Mouse (Mus musculus) monocyte, adult 2 months (primary cell): ENCODE data around the gene Ets1.

ENCODE experiments used
- DNase-seq, 2 experiments: peaks; one replicate each; pipeline ENCODE4 v3.0.0; 2022; ENCODE audit warnings: low spot score in 2 of 2, low read depth in 1 of 2

Ets1 gene

GRCm38 (mm10) chr9:32710987-32711652 lies 75.1 kb downstream of the Ets1 start:
- DNase-seq: no peak

DNA sequence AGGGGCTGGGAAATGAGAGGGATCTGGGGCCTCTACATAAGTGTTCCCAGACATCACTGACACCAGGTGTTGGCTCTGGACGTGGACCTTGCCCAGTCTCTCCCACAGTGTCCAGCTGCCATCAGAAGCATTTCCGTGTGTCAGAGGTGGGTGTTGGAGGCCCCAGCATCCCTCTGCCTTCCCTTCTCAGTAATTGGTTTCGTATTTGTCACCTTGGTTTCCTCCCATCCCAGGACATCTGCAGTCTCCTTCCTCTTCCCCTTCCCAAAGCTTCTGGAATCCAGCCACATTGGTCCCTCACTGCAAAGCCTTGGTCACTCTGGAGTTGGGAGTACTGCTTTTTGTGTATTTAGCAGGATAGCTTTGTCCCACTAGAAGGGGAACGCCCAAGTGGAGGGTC lies 75.7 kb downstream of the Ets1 start:
- DNase-seq: no peak

DNA sequence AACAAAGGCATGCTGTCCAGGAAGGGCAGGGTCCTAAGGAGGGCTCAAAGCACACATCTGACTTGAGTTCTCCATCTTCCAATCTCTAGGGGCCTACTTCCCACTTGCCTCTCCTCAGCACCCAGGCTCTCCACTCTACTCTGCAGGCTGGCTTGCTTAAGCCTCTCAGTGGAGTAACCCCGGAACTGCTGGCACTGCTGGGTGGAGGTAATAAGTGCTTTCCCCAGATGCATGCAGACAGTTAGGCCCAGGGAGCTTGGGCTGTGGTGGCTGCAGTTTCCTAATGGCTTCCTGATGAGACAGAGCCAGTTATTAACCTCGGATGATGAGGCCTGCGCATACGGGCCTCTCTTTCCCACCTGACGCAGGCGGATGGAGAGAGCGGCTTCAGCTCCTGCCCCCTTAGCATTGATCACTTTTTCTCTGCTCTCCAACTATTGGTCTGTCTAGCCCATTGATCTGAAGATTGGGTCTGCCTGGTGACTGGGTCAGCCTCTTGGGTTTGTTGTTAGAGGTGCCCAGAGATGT lies 76.4 kb downstream of the Ets1 start:
- no peak for DNase-seq

DNA sequence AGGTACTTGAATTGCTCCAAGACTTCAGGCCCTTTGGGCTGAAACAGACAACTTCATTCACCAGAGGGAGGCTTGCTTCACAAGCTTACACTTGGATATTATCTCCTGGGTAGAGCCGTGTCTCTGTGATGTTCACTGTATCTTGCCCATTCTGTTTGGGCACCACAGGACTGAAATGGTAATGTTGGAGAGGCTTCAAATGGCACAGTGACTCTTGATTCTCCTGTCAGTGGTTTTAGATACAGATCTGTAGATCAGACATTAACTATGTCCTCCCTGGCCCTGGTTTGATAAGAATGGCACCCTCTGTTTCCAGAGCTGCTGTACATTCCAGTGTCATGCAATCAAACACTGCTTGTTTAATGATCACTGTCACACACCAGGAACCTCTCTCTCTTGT lies 77.1 kb downstream of the Ets1 start:
- no peak for DNase-seq

- no peak for DNase-seq
Observed at GRCm38 (mm10) chr9:32713790-32714189, 77.8 kb downstream of the Ets1 start.

- no peak for DNase-seq
Observed at GRCm38 (mm10) chr9:32714487-32714886, 78.5 kb downstream of the Ets1 start.

GRCm38 (mm10) chr9:32715806-32716466 lies 79.9 kb downstream of the Ets1 start:
- DNase-seq: no peak

DNA sequence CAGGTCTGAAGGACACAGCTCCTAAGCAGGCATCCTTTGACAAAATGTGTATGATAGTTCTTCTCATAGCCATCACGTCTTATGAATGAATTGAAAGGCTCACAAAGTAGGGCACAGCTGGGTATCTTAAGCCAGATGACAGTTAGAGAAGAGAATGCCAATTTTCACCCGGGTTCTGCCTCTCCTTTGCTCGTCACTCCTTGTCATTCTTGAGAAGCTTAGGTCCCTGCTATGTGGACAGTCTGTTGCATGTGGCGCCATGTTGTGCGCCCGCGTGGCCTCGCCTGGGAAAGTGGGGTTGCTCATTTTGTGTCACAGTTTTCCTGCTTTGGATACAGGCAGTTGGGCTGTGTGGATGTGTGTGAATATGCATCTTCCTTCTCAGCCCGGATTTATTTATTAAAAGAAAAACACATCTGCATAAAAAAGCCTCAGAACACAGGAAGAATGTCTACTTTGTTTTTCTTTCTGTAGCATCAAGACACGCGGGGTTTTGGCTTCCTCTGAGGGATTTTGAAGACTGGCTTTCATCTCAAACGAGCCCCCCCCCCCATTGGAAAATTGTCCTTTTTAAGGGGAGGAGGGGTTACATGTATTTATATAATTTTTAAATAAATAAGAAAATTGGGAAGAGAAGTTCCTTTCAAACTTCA lies 81.4 kb downstream of the Ets1 start:
- no peak for DNase-seq

DNA sequence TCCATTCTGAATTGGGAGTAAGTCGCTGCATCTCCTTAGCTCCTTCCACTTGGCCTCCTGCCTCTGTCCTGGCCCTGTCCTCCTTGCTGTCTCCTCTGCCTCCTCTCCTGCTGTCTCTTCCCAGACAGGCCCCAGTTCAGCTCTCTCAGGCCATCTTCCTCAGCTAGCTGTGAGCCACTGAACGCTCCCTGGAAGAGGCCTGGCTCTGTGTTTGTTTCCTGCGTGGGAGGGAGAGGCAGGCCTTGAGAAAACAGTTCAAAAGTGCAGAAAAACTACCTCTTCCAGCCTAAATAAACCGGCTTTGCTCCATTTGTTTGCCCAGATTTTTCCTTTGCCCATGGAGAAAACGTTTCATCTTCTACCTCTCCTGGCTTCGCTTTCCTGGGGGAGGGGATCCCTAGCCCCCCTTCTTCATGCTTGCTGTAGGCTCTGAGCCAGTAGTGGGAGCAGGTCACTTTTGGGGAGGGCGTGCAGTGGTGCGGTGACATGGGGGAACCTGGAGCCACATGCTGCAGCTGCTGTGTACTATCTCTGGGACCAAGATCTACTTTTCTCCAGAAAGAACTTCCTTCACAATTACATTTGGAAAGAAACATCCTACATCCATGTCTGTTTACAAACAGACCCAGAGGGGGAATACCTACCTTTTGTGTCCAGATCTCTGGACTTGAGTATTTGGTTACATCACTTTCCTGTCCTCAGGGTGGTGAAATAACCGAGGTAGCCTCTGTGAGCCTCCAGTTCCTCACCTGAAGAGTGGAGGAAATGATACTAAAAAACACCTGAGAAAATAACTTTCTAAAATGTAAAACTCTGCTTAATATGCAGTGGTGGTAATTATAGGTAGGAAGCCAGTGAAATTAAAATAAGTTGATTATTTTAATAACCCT lies 82.2 kb downstream of the Ets1 start:
- no peak for DNase-seq

- no peak for DNase-seq
Observed at GRCm38 (mm10) chr9:32718868-32719267, 82.8 kb downstream of the Ets1 start.

DNA sequence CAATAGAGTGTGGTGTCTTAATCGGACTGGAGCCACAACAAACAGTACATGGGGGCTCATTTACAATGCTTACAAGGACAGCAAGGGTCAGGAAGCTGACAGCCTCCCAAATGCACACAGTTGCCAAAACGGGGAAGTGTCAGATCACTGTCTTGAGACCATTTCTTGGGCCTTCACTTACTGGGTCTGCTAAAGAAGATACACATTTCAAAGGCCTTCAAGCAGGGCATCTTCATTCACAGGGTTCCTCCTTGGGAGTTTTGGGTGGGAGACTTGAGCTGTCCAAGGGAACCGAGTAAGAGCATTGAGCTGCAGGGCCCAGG lies 83.9 kb downstream of the Ets1 start:
- no peak for DNase-seq

DNA sequence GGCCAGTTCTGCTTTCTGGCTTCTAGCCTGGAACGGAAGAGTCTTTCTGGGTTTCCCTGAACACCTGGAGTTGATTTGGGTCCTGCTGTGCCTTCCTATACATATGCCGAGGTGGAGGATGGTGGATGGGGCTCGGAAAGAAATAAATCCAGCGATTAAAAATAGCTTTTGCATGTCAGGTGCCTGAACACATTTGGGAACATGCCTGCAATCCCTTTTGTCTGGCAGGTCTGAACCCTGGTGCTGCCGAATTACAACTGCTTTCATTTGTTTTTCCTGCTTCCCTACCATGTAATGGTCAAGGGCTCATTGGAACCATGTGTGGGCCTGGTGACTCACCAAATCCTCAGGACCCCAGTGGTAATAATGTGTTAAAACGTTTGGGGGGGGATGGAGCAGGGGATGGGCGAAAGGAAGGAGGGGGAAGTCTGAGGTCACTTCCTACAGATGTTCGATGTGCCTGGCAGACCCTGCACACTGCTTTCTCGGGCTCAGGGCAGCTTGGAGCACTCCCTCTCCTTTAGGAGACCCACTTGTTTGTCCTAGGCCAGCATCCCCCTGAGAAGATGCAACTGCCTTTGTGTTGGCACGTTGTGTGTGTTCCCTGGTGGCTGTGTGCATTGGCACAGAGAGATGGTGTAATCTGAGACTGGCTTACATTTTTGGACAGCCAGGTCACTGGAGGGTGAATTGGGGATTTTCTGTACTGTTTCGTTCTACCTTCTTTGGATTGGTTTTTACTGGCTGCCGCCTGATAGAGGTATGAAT lies 84.4 kb downstream of the Ets1 start:
- no peak for DNase-seq

- no peak for DNase-seq
Observed at GRCm38 (mm10) chr9:32721081-32721480, 85.1 kb downstream of the Ets1 start.

- DNase-seq: no peak
Observed at GRCm38 (mm10) chr9:32722205-32722604, 86.2 kb downstream of the Ets1 start.

DNA sequence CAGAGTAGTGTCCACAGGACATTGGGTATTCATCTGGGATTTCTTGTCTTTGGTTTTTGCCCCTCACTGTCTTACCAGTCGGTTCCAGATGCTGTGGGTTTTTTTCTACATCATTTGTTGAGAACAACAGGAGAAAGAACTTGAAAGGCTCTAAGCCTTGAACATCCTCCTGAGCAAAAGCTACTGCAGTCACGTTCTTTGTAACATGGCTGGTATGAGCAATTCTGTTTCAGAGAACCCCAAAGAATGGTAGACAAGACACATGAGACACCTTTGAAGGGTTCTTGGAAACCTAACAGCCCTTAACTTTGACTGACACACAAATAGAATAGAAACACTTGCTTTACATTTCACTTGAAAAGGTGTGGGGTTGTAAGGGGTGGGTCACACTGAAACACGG lies 86.9 kb downstream of the Ets1 start:
- no peak for DNase-seq

DNA sequence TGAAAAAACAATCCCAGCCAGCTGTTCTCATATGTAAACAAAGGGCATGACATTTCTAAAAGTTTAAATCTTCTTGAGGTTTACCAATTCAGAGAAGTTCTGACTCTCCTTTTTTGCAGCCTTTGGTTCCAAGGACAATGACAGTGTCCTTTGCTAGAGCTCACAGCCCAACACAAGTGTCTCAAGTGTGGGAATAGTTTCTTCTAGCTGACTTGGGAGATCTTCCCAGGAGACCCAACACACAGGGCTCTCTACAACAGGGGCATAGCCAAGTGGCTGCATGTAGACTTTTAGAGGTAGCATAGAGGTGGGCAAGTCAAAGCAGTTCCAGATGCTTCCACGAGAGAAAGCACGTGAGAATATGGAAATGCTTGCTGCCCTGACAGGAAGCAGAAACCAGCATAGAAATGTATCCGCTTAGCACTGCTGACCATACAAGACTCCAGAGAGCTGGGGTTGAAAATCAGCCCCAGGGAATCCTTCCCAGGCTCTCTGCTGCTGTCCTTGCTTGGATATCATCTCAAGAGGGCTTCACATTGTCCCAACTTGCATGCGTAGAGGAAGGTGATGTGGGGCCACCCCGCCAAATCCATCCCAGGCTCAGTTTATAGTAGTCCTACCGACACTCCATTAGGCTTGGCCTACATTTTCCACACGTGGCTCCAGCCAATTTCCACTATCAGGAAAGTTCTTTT lies 88.3 kb downstream of the Ets1 start:
- DNase-seq: no peak

GRCm38 (mm10) chr9:32725902-32726301 lies 89.9 kb downstream of the Ets1 start:
- DNase-seq: no peak

DNA sequence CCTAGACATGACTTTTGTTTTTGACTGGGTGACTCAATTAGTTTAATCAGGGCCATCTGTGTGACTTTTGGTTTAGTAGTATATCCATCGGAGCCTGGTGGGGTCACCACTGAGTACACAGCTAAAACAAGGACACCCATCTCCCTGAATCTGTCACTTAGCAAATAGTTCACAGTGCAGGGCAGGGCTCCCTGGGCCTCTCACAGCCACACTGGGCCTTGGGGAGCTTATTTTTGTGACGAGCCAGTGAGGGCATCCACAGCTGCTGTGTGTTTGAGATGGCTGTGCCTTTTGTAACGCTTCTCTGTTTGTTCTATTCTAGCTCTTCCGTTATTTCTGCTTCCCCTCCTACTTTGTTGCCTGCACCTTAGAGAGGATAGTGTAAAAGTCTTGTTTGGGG lies 90.6 kb downstream of the Ets1 start:
- no peak for DNase-seq

DNA sequence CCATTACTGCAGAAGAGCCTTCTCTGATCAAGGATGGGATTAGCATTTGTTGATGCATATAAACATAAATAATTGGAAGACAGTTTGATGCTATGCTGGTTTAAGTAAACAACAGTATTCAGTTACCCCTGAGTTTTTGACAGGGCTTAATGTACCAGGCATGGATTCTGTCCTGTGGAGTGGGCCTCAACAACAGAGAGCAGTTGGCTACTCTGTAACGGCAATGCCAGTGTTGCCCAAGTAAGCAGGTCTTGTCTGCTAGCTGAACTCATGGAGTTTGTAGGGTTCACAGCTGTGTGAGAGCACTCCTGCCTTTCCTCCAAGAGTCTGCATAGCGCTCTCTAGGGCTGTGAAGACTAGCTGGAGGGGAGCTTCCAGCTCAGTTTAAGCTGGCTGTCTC lies 91.0 kb downstream of the Ets1 start:
- no peak for DNase-seq

GRCm38 (mm10) chr9:32728306-32728705 lies 92.3 kb downstream of the Ets1 start:
- no peak for DNase-seq
